Mouse (Mus musculus) liver, adult 2 months (tissue): ENCODE data around the gene Gm3532. TPM values are rescaled to one million over a fixed set of nuclear protein-coding genes. Genes with fewer than 3 reads are reported as not detected.
"Not testable (repeated sequence)": the region's sequence is repeated elsewhere in the genome, so short reads cannot be mapped to it uniquely, and the experiment has no call there.

Experiments
- DNase-seq: peaks from one replicate; pipeline ENCODE4 v3.0.0-alpha.2; 2011; ENCODE audit warnings: low read depth, low spot score; ENCODE audit errors: extremely low read depth
- H3K27ac ChIP-seq: fragments of 200-500 bp; replicated peaks from 2 replicates; pipeline ENCODE4 v1.5.1; 2012; ENCODE audit warnings: low read depth, mild to moderate bottlenecking, control low read depth, inconsistent platforms, low read length; ENCODE audit not compliant: insufficient read depth
- H3K27me3 ChIP-seq: fragments of 200-500 bp; 2 replicates; pipeline ENCODE4 v1.6.1; 2012; ENCODE audit warnings: mild to moderate bottlenecking, moderate library complexity, low read length, inconsistent platforms; ENCODE audit not compliant: control insufficient read depth, insufficient read depth
- H3K36me3 ChIP-seq: fragments of 200-500 bp; 2 replicates; pipeline ENCODE4 v1.6.1; 2012; ENCODE audit warnings: low read length, inconsistent platforms; ENCODE audit not compliant: control insufficient read depth, insufficient read depth
- H3K4me1 ChIP-seq: fragments of 200-500 bp; 2 replicates; pipeline ENCODE4 v1.6.1; 2011; ENCODE audit warnings: low read length; ENCODE audit not compliant: control insufficient read depth, insufficient read depth
- H3K4me3 ChIP-seq: fragments of 200-500 bp; 2 replicates; pipeline ENCODE4 v1.5.1; 2011; ENCODE audit warnings: low read depth, mild to moderate bottlenecking, control low read depth, low read length, moderate library complexity; ENCODE audit not compliant: insufficient read depth
- H3K79me2 ChIP-seq: fragments of 200-500 bp; 2 replicates; pipeline ENCODE4 v1.6.1; 2012; ENCODE audit warnings: inconsistent platforms, mild to moderate bottlenecking, low read length, moderate library complexity; ENCODE audit not compliant: control insufficient read depth, insufficient read depth
- H3K9ac ChIP-seq: fragments of 200-500 bp; 2 replicates; pipeline ENCODE4 v1.6.1; 2012; ENCODE audit warnings: low read depth, mild to moderate bottlenecking, control low read depth, inconsistent platforms, low read length
- WGBS: fragments of 180-500 bp; shearing (Covaris S2); methylation state at CpG from one replicate; pipeline ENCODE4 v1.1.7; 2018; 5-methylcytosine and 5-hydroxymethylcytosine counted together
- polyA plus RNA-seq: library from polyadenylated mRNA; depleted of rRNA; stranded (reverse); fragments of >200 nt; gene quantifications from 2 replicates; pipeline ENCODE4 v1.2.3, GENCODE M21; 2012; rRNA removed
- total RNA-seq: library from RNA; depleted of rRNA; stranded (reverse); fragments of >200 nt; gene quantifications from 2 replicates; pipeline ENCODE4 v1.2.3, GENCODE M21; 2014; rRNA removed

The Gm3532 gene
- total RNA-seq: not detected in 2 replicates
- not detected in 2 replicates for polyA plus RNA-seq

DNA sequence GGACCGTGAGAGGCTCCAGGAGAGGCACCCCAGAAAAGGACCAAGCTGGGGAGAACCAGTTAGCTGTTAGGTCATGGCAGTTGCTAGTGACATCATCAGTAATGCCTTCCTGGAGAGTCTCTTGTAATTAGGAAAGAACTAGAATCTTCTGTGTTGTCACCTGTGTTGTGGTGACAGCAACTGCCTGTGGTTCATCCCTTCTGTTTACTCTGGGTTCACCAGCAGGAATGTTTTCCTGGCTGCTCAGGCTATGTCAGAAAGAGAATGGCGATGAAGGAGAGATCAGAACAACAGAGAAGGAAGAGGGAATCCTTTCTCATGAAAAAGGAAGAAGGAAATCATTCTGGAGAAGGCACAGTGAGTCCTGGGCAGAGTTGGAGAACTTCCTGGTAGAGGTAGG, at the start of gene Gm3532:
Gene Gm3532, plus strand, starts transcription at position 301 of the 400 bp plus-strand sequence.
- H3K79me2 ChIP-seq, H3K4me3 ChIP-seq, DNase-seq, H3K4me1 ChIP-seq, H3K27ac ChIP-seq, H3K27me3 ChIP-seq, H3K9ac ChIP-seq, H3K36me3 ChIP-seq: not testable (repeated sequence)
- no CpG with 5 or more reads among the region's 2 CpGs for WGBS

DNA sequence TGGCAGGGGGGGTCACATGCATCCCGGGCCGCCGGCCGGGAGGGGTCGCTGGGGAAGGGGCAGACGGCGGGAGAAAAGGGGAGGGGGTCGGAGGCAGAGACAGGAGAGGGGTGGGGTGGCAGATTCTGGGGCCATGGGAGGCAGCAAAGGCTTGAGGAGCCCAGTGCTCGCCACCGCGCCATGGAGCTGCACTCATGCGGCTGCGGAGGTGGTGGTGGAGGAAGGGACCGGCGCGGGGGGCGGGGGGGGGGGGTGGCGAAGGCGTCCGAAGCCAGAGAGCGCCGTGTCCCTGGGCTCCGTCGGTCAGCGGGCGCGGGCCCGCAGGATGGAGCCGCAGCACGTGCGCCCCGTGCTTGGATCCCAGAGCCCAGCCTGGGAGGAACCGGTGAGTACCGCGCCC, 36.9 kb upstream of the Gm3532 start, which contains the start of gene Gm3488:
Gene Gm3488, plus strand, starts transcription at position 301 of the 400 bp plus-strand sequence.
- H3K9ac ChIP-seq, H3K36me3 ChIP-seq, H3K4me1 ChIP-seq, H3K79me2 ChIP-seq, H3K4me3 ChIP-seq, H3K27me3 ChIP-seq, H3K27ac ChIP-seq, DNase-seq: not testable (repeated sequence)
- WGBS: no CpG with 5 or more reads among the region's 35 CpGs

Other genes starting within 250 kb of the Gm3532 start
- not detected in 2 replicates for gene Gm3542, start 203.6 kb upstream of the Gm3532 start, total RNA-seq
- not detected in 2 replicates for gene Gm3542, start 203.6 kb upstream of the Gm3532 start, polyA plus RNA-seq
- not detected in 2 replicates for gene Gm3500, start 149.4 kb upstream of the Gm3532 start, total RNA-seq
- not detected in 2 replicates for gene Gm3500, start 149.4 kb upstream of the Gm3532 start, polyA plus RNA-seq
- not detected in 2 replicates for gene Gm3194, start 83.0 kb upstream of the Gm3532 start, total RNA-seq
- not detected in 2 replicates for gene Gm3194, start 83.0 kb upstream of the Gm3532 start, polyA plus RNA-seq
- not detected in 2 replicates for gene Gm8246, start 60.7 kb upstream of the Gm3532 start, total RNA-seq
- gene Gm8246, start 60.7 kb upstream of the Gm3532 start, polyA plus RNA-seq: not detected in 2 replicates
- not detected in 2 replicates for gene Gm3187, start 54.3 kb upstream of the Gm3532 start, total RNA-seq
- gene Gm3187, start 54.3 kb upstream of the Gm3532 start, polyA plus RNA-seq: not detected in 2 replicates
- gene Gm3488, start 36.8 kb upstream of the Gm3532 start, total RNA-seq: not detected in 2 replicates
- gene Gm3488, start 36.8 kb upstream of the Gm3532 start, polyA plus RNA-seq: not detected in 2 replicates
- gene Gm8265, start 94.5 kb downstream of the Gm3532 start, total RNA-seq: not detected in 2 replicates
- gene Gm8265, start 94.5 kb downstream of the Gm3532 start, polyA plus RNA-seq: not detected in 2 replicates
- gene Gm9603, start 149.0 kb downstream of the Gm3532 start, total RNA-seq: not detected in 2 replicates
- not detected in 2 replicates for gene Gm9603, start 149.0 kb downstream of the Gm3532 start, polyA plus RNA-seq
- not detected in 2 replicates for gene Gm3373, start 203.1 kb downstream of the Gm3532 start, total RNA-seq
- not detected in 2 replicates for gene Gm3373, start 203.1 kb downstream of the Gm3532 start, polyA plus RNA-seq